Mouse (Mus musculus): ENCODE measurements around the gene Tmprss4.

- TF ChIP-seq POLR2A (IDR thresholded peaks at IDR 0.05; ENCODE audit: extremely low read depth, insufficient read depth, low read length) (no peak), CTCF (IDR thresholded peaks at IDR 0.05; ENCODE audit: extremely low read depth, insufficient read depth, low read length) (no peak)
Observed at GRCm38 (mm10) chr9:45130119-45130518, 73.8 kb downstream of the Tmprss4 start.

Data from cortical plate, adult 2 months (tissue).